Mouse (Mus musculus) kidney, adult 2 months (tissue): Measurements from ENCODE around the gene Clint1.

Source experiments
- CTCF ChIP-seq: fragments of 200-500 bp; conservative IDR thresholded peaks from 2 replicates; pipeline ENCODE4 v1.5.1; 2011; ENCODE audit warnings: low read depth, mild to moderate bottlenecking, control low read depth, low read length, moderate library complexity, mixed read lengths; ENCODE audit not compliant: insufficient read depth, insufficient read length
- POLR2A ChIP-seq: fragments of 200-500 bp; IDR thresholded peaks from one replicate; pipeline ENCODE4 v1.6.1; 2011; ENCODE audit warnings: low read depth, low read length, control low read depth

DNA sequence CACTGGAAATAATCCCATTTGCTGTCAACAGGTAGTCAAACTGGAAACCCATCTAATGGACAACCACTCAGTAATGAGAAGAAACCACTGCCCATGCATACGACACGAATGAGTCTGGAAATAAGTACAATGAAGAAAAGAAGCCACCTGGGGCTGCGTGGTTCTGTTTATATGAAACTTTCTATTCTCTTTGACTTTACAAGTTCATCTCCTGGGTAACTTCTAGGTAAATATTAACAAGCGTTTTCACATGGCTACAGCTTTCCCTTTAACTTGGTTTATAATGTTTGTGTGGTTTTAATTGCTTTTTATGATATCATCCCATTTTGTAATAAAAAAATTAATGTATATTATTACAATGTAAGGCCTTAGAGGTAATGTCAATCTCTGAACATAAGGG lies 47.8 kb upstream of the Clint1 start:
- no peak for TF ChIP-seq POLR2A
- TF ChIP-seq CTCF: no peak
